Mouse (Mus musculus) embryonic facial prominence, embryonic 13.5 days (tissue): ENCODE measurements at regions not wholly inside any gene's neighbourhood (a gene's known extent, or its start where the extent isn't known, plus 50 kb on each side); places are given as distances from the start of the nearest gene placed in this dataset.
A peak's percentile ranks its signal among the peaks of the same experiment; 100 is the strongest.

ENCODE experiments used
- ATAC-seq: fragments of 200-750 bp; cut with Nextera tagmentation; 2 replicates; pipeline ENCODE4 v1.8.0; 2017; ENCODE audit warnings: low read depth; ENCODE audit not compliant: insufficient number of reproducible peaks, insufficient read depth, low FRiP score, low TSS enrichment
- H3K27ac ChIP-seq: fragments of 300-500 bp; sonication (generic); 2 replicates; pipeline ENCODE4 v1.5.1; 2015; ENCODE audit warnings: moderate library complexity, mild to moderate bottlenecking, inconsistent platforms
- H3K27me3 ChIP-seq: fragments of 300-500 bp; sonication (generic); 2 replicates; pipeline ENCODE4 v1.6.1; 2015; ENCODE audit warnings: mild to moderate bottlenecking, inconsistent platforms
- H3K36me3 ChIP-seq: fragments of 300-500 bp; sonication (generic); 2 replicates; pipeline ENCODE4 v1.6.1; 2015; ENCODE audit warnings: mild to moderate bottlenecking, inconsistent platforms
- H3K4me1 ChIP-seq: fragments of 300-500 bp; sonication (generic); 2 replicates; pipeline ENCODE4 v1.6.1; 2015; ENCODE audit warnings: inconsistent platforms
- H3K4me2 ChIP-seq: fragments of 300-500 bp; sonication (generic); 2 replicates; pipeline ENCODE4 v1.6.1; 2015; ENCODE audit warnings: moderate library complexity, mild to moderate bottlenecking, inconsistent platforms
- H3K4me3 ChIP-seq: fragments of 300-500 bp; sonication (generic); 2 replicates; pipeline ENCODE4 v1.5.1; 2015; ENCODE audit warnings: mild to moderate bottlenecking, inconsistent platforms
- H3K9ac ChIP-seq: fragments of 300-500 bp; sonication (generic); 2 replicates; pipeline ENCODE4 v1.6.1; 2015; ENCODE audit warnings: mild to moderate bottlenecking, inconsistent platforms
- H3K9me3 ChIP-seq: fragments of 300-500 bp; sonication (generic); 2 replicates; pipeline ENCODE4 v1.6.1; 2016; ENCODE audit warnings: inconsistent platforms
- WGBS: fragments of 180-500 bp; shearing (Covaris S2); methylation state at CpG from one replicate; pipeline ENCODE4 v1.1.7; 2015; ENCODE audit warnings: mixed read lengths; 5-methylcytosine and 5-hydroxymethylcytosine counted together

- WGBS = 71% methylated on average over 4 of the region's 4 CpGs
- Histone ChIP-seq H3K4me2 (no peak overlapping the region), H3K36me3 (no peaks in the 10 kb centered on the region), H3K4me1 (no peaks in the 10 kb centered on the region), H3K9ac (no peak overlapping the region), H3K4me3 (no peak overlapping the region), H3K9me3 (no peaks in the 10 kb centered on the region), H3K27ac (no peak overlapping the region), H3K27me3 (no peaks in the 10 kb centered on the region)
- peak; percentile 67; the same call in 1 of the 2 replicates for ATAC-seq
Measured at GRCm38 (mm10) chr4:68179551-68179950, 774.6 kb downstream of the Brinp1 start.

GRCm38 (mm10) chr4:68156499-68156898 lies 797.7 kb downstream of the Brinp1 start:
- Histone ChIP-seq H3K4me1 (no peaks in the 10 kb centered on the region), H3K4me2 (no peak overlapping the region), H3K27me3 (no peaks in the 10 kb centered on the region), H3K27ac (no peak overlapping the region), H3K36me3 (no peaks in the 10 kb centered on the region), H3K9ac (no peak overlapping the region), H3K9me3 (no peaks in the 10 kb centered on the region), H3K4me3 (no peak overlapping the region)
- 87% methylated on average over 1 of the region's 1 CpGs for WGBS
- no peak for ATAC-seq

GRCm38 (mm10) chr4:68148483-68149069 lies 805.6 kb downstream of the Brinp1 start:
- Histone ChIP-seq H3K27me3 (no peaks in the 10 kb centered on the region), H3K4me3 (no peak overlapping the region), H3K36me3 (no peaks in the 10 kb centered on the region), H3K9ac (no peak overlapping the region), H3K4me2 (no peak overlapping the region), H3K9me3 (no peaks in the 10 kb centered on the region), H3K4me1 (no peaks in the 10 kb centered on the region), H3K27ac (no peak overlapping the region)
- no peak for ATAC-seq
- WGBS = 86% methylated on average over 5 of the region's 5 CpGs

- Histone ChIP-seq H3K4me3 (no peak overlapping the region), H3K27me3 (no peaks in the 10 kb centered on the region), H3K9ac (no peak overlapping the region), H3K9me3 (no peaks in the 10 kb centered on the region), H3K4me2 (no peak overlapping the region), H3K4me1 (no peaks in the 10 kb centered on the region), H3K27ac (no peak overlapping the region), H3K36me3 (no peaks in the 10 kb centered on the region)
- ATAC-seq = no peak
- WGBS = 66% methylated on average over 4 of the region's 4 CpGs
Measured at GRCm38 (mm10) chr4:68128124-68128523, 826.1 kb downstream of the Brinp1 start.

- Histone ChIP-seq H3K4me3 (no peak overlapping the region), H3K4me2 (no peak overlapping the region), H3K9ac (no peak overlapping the region), H3K9me3 (no peaks in the 10 kb centered on the region), H3K4me1 (no peaks in the 10 kb centered on the region), H3K27ac (no peak overlapping the region), H3K36me3 (no peaks in the 10 kb centered on the region), H3K27me3 (no peaks in the 10 kb centered on the region)
- peak; percentile 56; the same call in 1 of the 2 replicates for ATAC-seq
Measured at GRCm38 (mm10) chr4:68114502-68114901, 839.7 kb downstream of the Brinp1 start.

GRCm38 (mm10) chr4:68085255-68085654 lies 868.9 kb downstream of the Brinp1 start:
- 91% methylated on average over 3 of the region's 3 CpGs for WGBS
- Histone ChIP-seq H3K27ac (no peak overlapping the region), H3K9me3 (no peaks in the 10 kb centered on the region), H3K4me3 (no peak overlapping the region), H3K36me3 (no peaks in the 10 kb centered on the region), H3K4me2 (no peak overlapping the region), H3K9ac (no peak overlapping the region), H3K4me1 (no peaks in the 10 kb centered on the region), H3K27me3 (no peaks in the 10 kb centered on the region)
- ATAC-seq = no peak

GRCm38 (mm10) chr4:68056813-68057578 lies 897.2 kb downstream of the Brinp1 start:
- WGBS = 64% methylated on average over 4 of the region's 4 CpGs
- ATAC-seq = no peak
- Histone ChIP-seq H3K4me1 (no peaks in the 10 kb centered on the region), H3K36me3 (no peaks in the 10 kb centered on the region), H3K27me3 (no peaks in the 10 kb centered on the region), H3K4me3 (no peak overlapping the region), H3K9ac (no peak overlapping the region), H3K9me3 (no peaks in the 10 kb centered on the region), H3K27ac (no peak overlapping the region), H3K4me2 (no peak overlapping the region)

- ATAC-seq = no peak
- Histone ChIP-seq H3K9me3 (no peaks in the 10 kb centered on the region), H3K9ac (no peak overlapping the region), H3K36me3 (no peaks in the 10 kb centered on the region), H3K4me1 (no peaks in the 10 kb centered on the region), H3K27ac (no peak overlapping the region), H3K27me3 (no peaks in the 10 kb centered on the region), H3K4me3 (no peak overlapping the region), H3K4me2 (no peak overlapping the region)
- WGBS = 9% methylated on average over 2 of the region's 2 CpGs
Measured at GRCm38 (mm10) chr4:68022891-68023303, 931.3 kb downstream of the Brinp1 start.

- Histone ChIP-seq H3K27me3 (no peaks in the 10 kb centered on the region), H3K4me3 (no peak overlapping the region), H3K4me2 (no peak overlapping the region), H3K9me3 (no peaks in the 10 kb centered on the region), H3K4me1 (no peaks in the 10 kb centered on the region), H3K9ac (no peak overlapping the region), H3K36me3 (no peaks in the 10 kb centered on the region), H3K27ac (no peak overlapping the region)
- 55% methylated on average over 2 of the region's 2 CpGs for WGBS
- no peak for ATAC-seq
Measured at GRCm38 (mm10) chr4:68011371-68011770, 942.8 kb downstream of the Brinp1 start.

- Histone ChIP-seq H3K4me1 (no peaks in the 10 kb centered on the region), H3K9ac (no peak overlapping the region), H3K27ac (no peak overlapping the region), H3K4me3 (no peak overlapping the region), H3K9me3 (no peaks in the 10 kb centered on the region), H3K36me3 (no peaks in the 10 kb centered on the region), H3K4me2 (no peak overlapping the region), H3K27me3 (no peaks in the 10 kb centered on the region)
- WGBS = 86% methylated on average over 7 of the region's 7 CpGs
- no peak for ATAC-seq
Measured at GRCm38 (mm10) chr4:67994796-67995283, 959.4 kb downstream of the Brinp1 start.

- Histone ChIP-seq H3K4me3 (no peak overlapping the region), H3K4me1 (no peaks in the 10 kb centered on the region), H3K27ac (no peak overlapping the region), H3K4me2 (no peak overlapping the region), H3K9me3 (no peaks in the 10 kb centered on the region), H3K9ac (no peak overlapping the region), H3K27me3 (no peaks in the 10 kb centered on the region), H3K36me3 (no peaks in the 10 kb centered on the region)
- WGBS = 66% methylated on average over 1 of the region's 1 CpGs
- ATAC-seq = no peak
Measured at GRCm38 (mm10) chr4:67963456-67963855, 990.7 kb downstream of the Brinp1 start.

GRCm38 (mm10) chr4:67948000-67948399 lies 1006.2 kb downstream of the Brinp1 start:
- ATAC-seq = no peak
- Histone ChIP-seq H3K4me2 (no peak overlapping the region), H3K27ac (no peak overlapping the region), H3K27me3 (no peaks in the 10 kb centered on the region), H3K9ac (no peak overlapping the region), H3K4me3 (no peak overlapping the region), H3K9me3 (no peaks in the 10 kb centered on the region), H3K36me3 (no peaks in the 10 kb centered on the region), H3K4me1 (no peaks in the 10 kb centered on the region)
